Mouse (Mus musculus) liver, embryonic 12.5 days (tissue): Measurements from ENCODE around the gene Ano6. TPM values are rescaled to one million over a fixed set of nuclear protein-coding genes. Genes with fewer than 3 reads are reported as not detected.

Experiments
- microRNA-seq: library from miRNA; unstranded; fragments of <30 nt; microRNA quantifications from one replicate; pipeline ENCODE4, GENCODE M21; 2017
- polyA plus RNA-seq: library from polyadenylated mRNA; unstranded; fragments of >200 nt; fragmentation: Nextera tagmentation; extraction: Ambion mirVana; gene quantifications from 2 replicates; pipeline ENCODE4 v1.2.1, GENCODE M21; 2016

The Ano6 gene
- polyA plus RNA-seq, 1 experiment from 2014 or later = 14.7 TPM

Small RNA genes lying within 50 kb of the gene (microRNA-seq; reads per million reads assigned to microRNA genes)
- not detected for gene Gm25070

Other genes with a start within 250 kb of the Ano6 start
- not detected in 2 replicates for gene Dbx2, start 134.9 kb upstream of the Ano6 start, polyA plus RNA-seq